Mouse (Mus musculus) kidney, adult 18-20 months (tissue): ENCODE measurements around the gene Pik3cb.
A peak's percentile ranks its signal among the peaks of the same experiment; 100 is the strongest.

Experiments
- DNase-seq: peaks from one replicate; pipeline ENCODE4 v3.0.0; 2021

The Pik3cb gene

DNA sequence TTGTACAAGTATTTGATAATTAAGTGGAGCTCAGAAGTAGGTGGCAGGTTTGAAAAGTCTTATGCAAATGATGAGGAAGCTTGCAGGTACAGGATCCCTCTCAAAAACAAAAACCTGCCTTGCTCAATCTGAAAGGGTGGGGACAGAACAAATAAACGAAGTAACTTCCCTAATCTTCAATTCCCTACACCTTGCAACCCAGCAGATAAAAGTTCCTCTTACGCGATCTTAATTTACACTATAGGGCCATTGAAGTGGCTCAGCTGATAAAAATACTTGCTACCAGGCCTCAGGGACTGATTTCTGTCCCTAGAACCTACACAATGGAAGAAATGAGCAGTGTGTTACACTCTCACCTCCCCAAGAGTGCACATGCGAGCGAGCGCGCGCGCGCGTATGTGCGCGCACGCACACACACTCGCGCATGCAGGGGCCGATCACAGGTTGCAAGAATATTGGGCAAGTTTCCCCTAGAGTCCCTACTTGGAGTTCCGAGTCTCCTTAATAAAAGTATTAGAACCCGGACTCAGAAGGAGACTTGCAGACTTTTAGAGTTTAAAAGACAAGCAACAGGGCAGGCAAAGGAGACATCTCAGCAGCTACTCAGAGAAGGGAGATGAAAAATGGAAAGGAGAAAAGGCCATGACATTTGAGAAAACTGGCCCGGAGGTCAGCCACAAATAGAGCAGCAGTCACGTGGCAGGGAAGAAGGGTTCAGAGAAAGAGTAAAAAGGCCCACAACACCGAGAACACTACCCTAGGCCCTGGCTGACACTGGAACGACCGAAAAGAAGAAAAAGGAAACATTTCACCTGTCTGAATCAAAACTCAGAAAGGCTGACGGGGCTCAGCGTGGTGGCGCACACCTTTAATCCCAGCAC is 6.7 kb upstream of the Pik3cb start:
- no peak for DNase-seq

DNA sequence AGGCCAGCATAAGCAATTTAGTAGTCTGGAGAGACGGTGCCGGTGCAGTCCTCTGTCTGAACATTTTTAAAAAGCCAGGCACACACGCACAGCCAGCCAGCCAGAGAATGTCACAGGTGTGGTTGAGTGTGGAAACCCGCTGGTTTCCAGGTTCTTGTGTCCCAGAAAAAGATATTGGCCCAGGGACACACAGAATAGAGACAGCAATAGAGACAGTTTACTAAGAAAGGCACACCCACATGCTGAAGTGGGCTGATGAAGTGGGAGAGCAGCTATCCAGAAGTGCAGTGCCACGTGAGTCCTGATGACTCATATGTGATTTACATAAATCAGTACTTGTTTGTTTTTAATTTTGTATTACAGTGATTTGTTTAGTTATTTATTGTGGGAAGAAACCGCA is 5.3 kb upstream of the Pik3cb start:
- DNase-seq = no peak

DNA sequence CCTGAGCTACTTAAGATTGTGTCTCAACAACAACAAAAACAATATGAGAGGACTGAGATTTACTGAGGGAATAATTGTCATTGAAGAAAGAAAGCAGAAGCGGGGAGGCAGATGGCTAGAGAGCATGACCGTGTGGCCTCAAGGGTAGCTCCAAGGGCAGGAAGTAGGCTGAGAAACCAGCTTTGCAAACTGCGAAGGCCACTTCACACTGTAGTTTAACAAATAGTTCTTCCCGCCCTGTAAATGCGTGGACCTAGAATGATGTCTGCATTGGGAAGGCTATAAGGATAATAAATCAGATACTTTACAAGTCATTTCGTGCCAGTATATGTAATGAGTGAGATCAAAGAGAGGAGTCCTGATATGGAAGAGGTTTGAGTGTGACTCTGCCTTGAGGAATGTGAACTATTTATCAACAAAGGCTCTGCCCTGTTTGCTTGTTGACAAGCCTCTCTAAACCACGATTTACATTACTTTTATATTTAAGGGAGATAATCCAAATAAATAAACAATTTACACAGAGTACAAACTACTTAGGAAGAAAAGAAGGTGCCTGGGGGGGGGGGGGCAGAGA is 4.1 kb upstream of the Pik3cb start:
- DNase-seq = no peak

DNA sequence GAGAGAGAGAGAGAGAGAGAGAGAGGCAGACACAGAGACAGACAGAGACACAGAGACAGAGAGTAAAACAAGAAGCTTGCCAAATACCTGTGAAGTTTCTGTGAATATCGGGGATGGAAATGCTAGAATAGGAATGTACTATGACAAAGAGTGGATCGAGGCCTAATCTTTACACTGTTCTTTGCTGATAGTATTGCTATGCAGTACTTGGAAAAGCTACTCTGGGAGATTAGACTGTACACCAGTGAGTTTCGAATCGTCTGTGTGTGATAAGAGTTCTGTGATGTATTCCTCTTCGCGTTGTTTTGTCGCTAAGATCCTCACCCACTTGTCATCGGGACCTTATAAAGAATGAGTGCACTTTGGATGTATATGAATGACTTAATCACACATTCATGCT is 1.2 kb upstream of the Pik3cb start:
- no peak for DNase-seq

DNA sequence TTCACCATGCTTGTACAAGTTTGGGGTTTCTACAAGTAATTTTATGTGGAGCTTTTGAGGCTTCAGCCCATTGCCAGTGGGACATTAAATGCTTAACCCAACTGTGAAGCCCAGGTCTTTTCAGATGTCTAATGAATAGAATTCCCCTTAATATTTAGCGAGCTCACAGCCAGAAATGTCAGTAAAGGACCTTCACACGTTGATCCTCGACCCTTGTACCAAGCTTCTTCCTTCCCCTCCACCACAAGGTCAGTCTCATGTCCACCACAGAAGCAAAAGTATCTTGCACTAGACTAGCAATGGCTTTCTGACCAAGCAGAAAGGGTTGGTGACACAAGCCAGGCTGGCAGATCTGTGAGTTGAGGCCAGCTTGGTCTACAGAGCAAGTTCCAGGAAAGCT is 750 bp upstream of the Pik3cb start:
- DNase-seq = no peak

DNA sequence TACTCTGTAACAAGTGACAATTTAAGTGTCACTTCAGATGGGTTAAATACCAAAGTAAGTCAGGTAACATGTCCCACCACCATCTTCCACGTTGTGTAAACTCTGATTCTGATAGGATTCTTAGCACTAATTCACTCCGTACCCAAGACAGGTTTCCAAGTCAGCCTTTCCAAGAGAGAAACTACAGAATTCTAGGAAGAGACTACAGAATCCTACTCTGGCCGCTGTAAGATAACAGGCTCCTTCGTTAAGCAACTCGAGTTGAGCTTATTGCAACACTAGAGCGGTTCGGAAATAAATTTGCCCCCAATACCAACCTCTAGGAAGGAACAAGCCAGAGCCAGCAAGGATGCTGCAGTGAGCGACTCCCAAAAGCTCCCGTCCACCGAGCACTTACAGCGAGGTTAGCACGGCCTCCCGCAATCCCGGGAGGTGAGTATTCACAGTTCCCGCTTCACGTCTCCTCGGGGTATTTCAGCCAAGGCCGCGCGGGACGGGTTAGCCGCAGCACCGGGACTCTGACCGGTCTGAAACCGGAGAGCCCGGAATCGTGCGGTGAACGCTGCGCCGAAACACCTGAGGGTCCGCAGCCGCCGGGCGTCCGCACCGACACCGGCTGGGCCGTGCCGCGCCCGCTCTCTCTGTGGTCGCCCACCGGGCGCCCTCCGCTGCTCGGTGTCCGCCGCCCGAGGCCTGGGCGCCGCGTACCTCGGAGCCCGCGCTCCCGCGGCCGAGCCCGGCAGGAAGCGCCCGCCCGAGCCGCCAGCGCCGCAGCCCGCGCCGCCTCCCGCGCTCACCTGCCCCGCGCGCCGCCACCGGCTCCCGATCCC is 1.0 kb downstream of the Pik3cb start:
- DNase-seq = peak; percentile 65

DNA sequence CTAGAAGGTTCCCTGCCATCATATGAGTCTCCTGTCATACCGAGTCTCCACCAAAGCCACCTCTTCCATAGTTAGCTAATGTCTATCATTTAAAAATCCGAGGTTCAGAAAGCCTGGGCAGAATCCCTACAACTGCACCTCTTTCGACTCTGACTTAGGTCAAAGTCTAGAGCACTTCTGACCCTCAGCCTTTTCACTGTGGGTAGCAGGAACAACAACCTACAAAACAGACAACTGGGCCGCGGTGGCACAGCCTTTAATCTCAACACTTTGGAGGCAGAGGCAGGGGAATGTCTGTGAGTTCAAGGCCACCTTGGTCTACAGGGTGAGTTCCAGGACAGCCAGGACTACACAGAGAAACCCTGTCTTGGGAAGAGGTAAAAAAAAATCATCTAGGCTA is 3.1 kb downstream of the Pik3cb start:
- peak; percentile 45 for DNase-seq

DNA sequence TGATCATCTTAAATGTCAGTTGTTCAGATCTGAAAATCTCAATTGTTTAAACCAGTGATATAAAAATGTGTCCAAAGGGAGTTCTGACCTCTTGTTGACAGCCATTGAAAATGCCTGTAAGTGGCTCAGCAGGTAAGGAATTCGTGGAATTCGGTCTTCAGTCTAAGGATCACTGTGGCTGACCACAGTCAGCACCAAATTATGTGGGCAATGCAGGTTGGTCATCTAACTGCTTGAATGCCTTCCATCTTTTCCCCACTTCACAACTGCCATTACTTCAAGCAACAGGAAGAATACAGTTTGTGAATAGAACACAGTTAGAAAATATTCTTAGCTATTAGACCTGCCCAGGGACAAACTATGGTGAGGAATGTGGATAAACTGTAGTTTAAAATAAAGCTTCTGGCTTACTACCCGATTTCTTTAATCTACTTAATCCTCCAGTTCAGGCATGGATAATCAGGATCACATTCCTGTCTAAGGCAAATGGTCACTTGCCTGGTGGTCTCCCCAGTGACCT is 8.4 kb downstream of the Pik3cb start:
- no peak for DNase-seq

DNA sequence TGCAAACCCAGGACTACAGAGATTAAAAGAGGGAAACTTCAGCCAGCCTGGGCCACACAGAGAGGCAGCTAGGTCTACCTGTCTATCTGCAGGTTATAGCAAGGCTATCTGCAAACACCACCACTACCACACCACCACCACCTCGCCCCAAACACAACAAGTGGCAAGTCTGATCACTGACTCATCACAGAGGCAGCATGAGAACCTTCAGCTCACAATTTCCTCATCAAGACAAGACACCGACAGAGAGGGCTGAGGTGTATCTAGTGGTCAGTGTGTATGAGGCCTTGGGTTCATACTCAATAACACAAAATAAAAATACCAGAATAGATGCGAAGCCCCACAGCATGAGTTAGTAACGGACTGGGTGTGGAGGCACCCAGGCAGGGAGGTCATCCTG is 9.3 kb downstream of the Pik3cb start:
- DNase-seq = no peak

DNA sequence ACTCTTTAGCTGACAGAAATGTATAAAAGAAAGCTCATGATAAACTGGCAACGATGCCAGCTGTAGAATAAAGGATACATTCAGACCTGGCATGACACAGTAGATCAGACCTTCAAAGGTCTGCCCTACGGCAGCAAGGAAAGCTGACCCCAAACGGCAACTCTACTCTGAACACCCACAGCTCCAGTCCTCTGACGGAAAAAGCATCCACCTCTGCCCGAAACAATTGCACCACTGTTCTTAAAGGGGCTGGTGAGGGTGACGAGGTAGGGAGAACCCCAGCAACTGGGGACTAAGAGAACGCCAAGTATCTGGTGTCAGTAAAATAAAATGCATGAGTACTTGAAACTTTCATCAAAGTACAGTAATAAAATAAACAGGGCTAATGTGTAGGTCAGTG is 12.8 kb downstream of the Pik3cb start:
- no peak for DNase-seq

DNA sequence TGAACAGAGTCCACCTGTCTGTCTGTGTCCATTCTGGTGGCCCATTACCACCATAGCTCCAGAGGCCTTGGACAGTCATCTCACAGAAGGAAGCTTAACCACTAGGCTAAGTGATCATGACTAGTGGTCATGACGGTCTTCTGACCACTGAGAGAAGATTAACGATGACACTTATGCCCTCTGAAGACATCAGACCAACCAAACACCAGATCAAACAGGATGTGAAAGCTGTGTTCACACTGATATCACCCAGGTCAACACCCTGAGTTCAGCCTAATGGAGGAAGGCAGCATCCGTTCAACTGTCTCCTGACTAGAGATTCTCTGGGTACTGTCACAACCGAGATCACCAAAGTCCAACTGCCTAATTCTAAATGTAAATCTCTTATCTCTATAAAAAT is 17.7 kb downstream of the Pik3cb start:
- DNase-seq = no peak

DNA sequence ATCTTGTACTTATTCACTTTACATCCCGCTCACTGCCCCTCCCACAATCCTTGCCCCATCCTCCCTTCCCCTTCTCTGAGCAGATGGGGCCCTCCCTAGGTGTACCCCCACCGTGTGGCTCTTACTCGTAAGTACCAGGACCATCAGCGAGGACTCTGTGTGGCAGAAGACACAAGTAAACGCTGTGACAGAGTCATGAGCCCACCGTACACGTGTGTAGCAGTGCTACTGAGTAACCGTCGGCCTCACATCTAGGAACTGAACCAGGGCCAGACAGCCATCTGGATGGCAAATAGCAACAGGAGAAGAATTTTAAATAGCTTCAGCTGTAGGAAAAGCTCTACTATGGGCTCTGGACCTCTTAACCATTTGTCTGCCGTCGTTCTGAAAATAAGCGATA is 28.0 kb downstream of the Pik3cb start:
- DNase-seq = no peak

DNA sequence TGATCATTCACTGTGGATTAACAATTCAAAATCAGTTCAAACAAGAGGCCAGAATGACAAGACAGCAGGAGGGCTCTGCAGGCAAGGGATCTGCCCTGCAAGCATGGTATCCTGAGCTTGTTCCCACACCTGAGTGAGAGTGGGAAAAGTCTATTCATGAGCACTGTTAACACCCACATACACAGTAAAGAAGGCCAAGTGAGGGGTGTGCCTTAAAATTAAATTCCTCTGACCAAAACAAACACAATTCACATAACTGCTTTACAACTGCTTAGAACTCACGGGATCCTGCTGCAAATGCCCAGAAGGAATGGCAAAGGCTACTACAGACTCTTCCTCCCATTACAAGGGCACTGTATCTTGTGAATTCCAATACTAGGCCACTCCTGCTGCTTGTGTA is 29.3 kb downstream of the Pik3cb start:
- DNase-seq = no peak

DNA sequence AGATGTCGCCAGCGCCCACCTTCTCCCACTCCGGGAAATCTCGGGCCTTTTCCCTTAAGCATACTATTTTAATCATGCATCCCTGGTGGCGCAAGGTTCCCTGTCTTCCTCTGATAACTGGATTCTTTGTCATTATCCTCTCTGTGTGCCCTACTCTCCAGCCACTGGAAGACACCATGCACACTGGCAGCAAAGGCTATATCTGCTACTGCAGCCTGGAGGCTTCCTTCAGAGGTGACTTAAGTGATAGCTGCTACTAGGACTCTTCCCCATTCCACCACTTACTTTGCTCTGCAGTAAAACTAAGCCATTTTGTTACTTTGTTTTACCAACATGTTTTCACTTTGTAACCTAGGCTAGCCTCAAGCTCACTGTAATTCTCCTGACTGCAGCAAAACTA is 30.2 kb downstream of the Pik3cb start:
- no peak for DNase-seq

DNA sequence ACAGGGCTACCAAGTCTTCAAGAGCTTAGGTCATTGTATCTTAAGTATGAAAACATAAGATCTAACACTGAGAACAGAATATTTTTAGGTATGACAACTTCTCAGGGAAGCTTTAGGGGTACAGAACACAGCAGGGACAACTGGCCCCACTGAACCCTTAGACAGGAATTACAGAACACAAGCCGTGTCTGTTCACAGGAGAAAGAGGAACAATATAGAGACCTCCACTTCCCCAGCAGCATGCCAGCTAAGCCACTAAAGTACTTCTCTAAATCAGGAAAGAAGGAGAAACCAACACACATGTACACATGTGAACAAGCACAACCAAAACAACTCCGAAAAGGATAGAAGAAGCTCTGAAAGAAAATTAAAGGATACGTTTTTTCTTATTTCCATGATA is 30.8 kb downstream of the Pik3cb start:
- DNase-seq = no peak

DNA sequence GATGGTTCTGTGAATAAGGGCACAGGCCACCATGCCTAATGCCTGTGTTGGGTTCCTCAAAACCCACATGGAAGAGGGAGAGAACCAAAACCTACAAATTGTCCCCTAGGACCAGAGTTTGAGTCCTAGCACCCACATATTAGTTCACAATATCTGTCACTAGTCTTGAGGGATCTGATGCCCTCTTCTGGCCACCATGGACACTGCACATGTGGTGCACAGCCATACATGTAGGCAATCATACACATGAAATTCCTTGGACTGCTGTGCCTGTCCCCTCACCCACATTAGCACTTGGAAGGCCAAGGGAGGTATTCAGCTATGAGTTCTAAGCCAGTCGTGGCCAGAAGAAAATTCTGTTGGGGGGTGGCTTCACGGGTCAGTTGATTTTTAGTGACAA is 36.0 kb downstream of the Pik3cb start:
- no peak for DNase-seq

DNA sequence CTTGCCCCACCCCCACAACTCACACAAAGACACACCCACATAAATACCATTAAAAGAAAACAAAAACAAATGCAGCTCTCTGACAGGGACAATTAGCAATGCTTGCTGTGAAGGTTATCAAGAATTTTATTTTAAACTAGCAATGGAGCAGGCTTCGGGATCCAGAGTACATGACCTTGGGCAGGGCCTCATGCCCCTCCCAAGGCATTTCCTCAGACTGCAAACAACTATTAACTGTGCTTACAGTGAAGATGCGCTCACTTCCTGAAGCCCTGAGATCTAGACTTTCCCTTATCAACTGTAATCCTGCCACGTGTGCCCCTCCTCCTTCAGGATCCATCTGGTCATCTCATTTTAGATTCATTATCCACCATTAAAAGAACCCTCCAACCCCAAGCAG is 36.6 kb downstream of the Pik3cb start:
- DNase-seq = no peak

DNA sequence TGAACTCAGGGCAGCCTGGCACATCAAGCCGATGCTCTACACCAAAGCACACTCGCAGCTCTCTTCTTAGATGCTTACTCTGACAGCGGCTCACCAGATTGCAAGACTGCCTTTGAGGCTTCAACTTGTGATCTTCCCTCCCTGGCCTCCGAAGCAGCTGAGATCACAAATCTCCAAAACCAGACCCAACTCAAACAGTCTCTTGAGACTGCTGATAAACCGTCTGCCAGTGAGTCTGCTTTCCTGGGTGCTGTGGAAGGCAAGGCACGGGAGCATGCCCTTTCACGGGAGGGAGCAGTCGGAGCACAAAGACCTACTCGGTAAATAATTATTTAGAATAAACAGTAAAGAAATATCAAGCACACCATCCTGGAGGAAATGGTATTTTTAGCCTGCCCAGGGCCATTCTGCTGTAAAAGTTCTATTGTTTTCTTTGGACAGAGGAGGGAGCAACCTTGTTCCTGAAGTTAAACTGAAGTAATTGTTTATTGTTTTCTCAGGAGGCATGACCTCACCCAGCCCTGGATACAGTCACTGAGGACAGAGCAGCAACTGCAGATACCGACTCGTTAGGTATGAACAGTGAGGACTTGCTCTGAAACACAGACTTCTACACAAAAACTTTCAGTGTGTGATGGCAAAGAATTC is 41.8 kb downstream of the Pik3cb start:
- DNase-seq = no peak

DNA sequence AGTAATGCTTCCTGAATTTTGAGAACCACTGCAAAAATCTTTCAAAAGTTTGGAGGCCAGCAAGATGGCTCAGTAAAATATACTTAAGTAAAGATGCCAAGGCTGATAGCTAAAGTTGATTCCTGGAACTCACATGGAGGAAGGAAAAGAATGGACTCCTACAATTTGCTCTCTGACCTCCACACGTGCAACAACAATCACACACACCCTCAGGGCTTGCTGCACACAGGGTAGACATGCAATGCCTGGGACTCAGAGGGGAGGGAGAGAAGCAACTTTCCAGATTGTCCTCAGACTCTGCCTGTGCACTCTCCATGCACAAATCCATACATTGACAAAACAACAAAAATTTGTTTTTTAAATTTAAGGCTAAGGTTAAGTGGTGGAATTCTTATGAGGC is 42.8 kb downstream of the Pik3cb start:
- no peak for DNase-seq

DNA sequence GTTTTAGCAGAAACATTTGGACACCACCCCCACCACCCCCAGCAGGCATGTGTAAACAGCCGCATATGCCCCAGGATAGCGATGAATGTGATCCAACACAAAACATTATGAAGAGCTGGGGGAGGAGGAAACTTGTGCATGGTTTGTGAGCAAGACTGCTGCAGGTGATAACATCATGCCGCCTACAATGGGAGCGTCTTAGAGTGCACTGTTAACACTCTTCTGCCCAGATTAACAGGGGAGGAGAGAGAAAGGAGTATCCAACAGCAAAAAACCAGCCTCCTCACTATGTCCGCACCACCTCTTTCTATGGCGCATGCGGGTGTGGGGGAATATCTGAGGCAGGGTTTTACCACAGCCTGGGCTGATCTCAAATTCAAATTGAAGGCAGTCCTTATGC is 45.2 kb downstream of the Pik3cb start:
- no peak for DNase-seq

DNA sequence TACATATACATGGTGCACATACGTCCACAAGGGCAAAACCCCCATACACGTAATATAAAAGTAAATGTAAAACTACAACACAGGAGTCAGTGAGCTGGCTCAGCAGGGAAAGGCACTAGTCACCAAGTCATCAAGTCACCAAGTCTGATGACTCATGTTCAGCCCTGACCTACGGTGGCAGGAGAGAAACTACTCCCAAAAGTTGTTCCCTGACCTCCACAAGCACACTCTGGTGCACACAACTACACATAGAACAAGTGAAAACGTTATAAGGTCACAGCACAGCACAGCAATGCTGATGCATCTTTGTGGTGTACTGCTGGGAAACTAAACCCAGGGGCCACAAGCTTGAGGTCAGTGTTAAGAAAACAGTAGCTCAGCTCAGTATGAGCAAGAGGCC is 49.9 kb downstream of the Pik3cb start:
- no peak for DNase-seq

DNA sequence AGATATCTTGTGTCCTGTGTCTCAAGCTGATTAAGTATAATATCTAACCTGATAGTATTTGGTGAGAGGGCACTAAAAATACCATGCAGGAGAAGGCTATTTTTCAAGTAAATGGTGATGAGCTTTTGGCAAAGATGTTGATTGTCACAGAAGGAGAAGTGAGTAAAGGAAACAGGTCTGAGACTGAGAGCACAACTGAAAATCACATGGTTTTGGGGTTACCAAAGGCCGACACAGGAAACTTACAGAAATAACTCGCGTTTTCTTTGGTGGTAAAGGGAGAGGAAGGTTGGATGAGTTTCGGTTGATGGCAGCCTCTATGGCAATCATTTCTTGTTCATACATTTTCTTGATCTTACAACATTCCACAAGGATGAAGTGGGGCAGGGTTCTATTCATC is 50.5 kb downstream of the Pik3cb start:
- no peak for DNase-seq

DNA sequence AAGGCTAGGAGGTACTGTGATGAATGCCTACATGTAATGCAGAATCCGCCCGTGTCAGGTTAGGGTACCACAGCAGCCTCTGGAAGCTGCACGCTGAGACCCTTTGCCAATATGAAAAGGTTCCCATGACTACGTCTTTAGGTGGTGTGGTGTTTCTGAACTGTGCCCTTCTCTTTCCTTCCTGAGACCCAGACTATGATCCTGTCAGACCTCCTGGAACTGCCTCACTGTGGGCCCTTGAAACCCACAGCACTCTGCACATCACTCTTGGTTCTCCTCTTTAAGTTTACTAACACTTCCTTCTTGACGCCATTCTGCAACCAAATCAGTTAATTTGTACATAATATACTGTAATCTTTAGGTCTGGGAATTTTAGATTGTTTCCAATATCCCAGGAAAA is 58.7 kb downstream of the Pik3cb start:
- DNase-seq = no peak
